Mouse (Mus musculus) MEL (cell line): ENCODE measurements at regions not wholly inside any gene's neighbourhood (a gene's known extent, or its start where the extent isn't known, plus 50 kb on each side); places are given as distances from the start of the nearest gene placed in this dataset.

ENCODE experiments used
- DNase-seq: peaks from one replicate; pipeline ENCODE4 v3.0.0; 2011; ENCODE audit warnings: low read depth, low spot score
- H3K27ac ChIP-seq: 2 replicates; pipeline ENCODE4 v1.5.1; 2012; ENCODE audit warnings: low read depth, mild to moderate bottlenecking, control low read depth, low read length, moderate library complexity; ENCODE audit not compliant: control insufficient read depth
- H3K27me3 ChIP-seq, 2 experiments: fragments of 150-350 bp in 1 of 2; sonication (generic) in 1 of 2; 2 replicates each; pipeline ENCODE4 v1.6.1; 2012; ENCODE audit warnings: low read length in 2 of 2, mild to moderate bottlenecking in 2 of 2, improper control_type of control experiment in 1 of 2, moderate library complexity in 1 of 2; ENCODE audit not compliant: insufficient read depth in 2 of 2, control insufficient read depth in 1 of 2
- H3K36me3 ChIP-seq, 2 experiments: 2 replicates each; pipeline ENCODE4 v1.6.1; 2012 to 2014; ENCODE audit warnings: low read length in 2 of 2, improper control_type of control experiment in 1 of 2, inconsistent platforms in 1 of 2, mild to moderate bottlenecking in 1 of 2; ENCODE audit not compliant: insufficient read depth in 2 of 2, control insufficient read depth in 1 of 2
- H3K4me1 ChIP-seq, 2 experiments: fragments of 150-350 bp in 1 of 2; sonication (generic) in 1 of 2; 2 replicates each; pipeline ENCODE4 v1.6.1; 2012; ENCODE audit warnings: low read length in 2 of 2, improper control_type of control experiment in 1 of 2, mild to moderate bottlenecking in 1 of 2; ENCODE audit not compliant: insufficient read depth in 2 of 2, control insufficient read depth in 1 of 2
- H3K4me3 ChIP-seq, 2 experiments: fragments of 150-350 bp in 1 of 2; sonication (generic) in 1 of 2; 2 replicates each; pipeline ENCODE4 v1.5.1; 2012; ENCODE audit warnings: low read depth in 2 of 2, low read length in 2 of 2, mild to moderate bottlenecking in 2 of 2, moderate library complexity in 2 of 2, control low read depth in 1 of 2, improper control_type of control experiment in 1 of 2; ENCODE audit not compliant: control insufficient read depth in 1 of 2, insufficient read depth in 1 of 2
- H3K79me2 ChIP-seq: 2 replicates; pipeline ENCODE4 v1.6.1; 2012; ENCODE audit warnings: mild to moderate bottlenecking, low read length, moderate library complexity; ENCODE audit not compliant: control insufficient read depth, poor library complexity, insufficient read depth
- H3K9ac ChIP-seq: 2 replicates; pipeline ENCODE4 v1.6.1; 2012; ENCODE audit warnings: low read depth, mild to moderate bottlenecking, control low read depth, low read length, moderate library complexity; ENCODE audit not compliant: control insufficient read depth, poor library complexity, severe bottlenecking
- H3K9me3 ChIP-seq: fragments of 150-350 bp; sonication (generic); replicated peaks from 2 replicates; pipeline ENCODE4 v1.6.1; 2012; ENCODE audit warnings: mild to moderate bottlenecking, low read length, improper control_type of control experiment, moderate library complexity; ENCODE audit not compliant: insufficient read depth
- BHLHE40 ChIP-seq: IDR thresholded peaks from 2 replicates; pipeline ENCODE4 v1.6.1; 2012; ENCODE audit warnings: low read depth, mild to moderate bottlenecking, inconsistent platforms, low read length, improper control_type of control experiment, borderline replicate concordance
- CHD2 ChIP-seq: IDR thresholded peaks from 2 replicates; pipeline ENCODE4 v1.6.1; 2011; ENCODE audit warnings: low read length, improper control_type of control experiment
- CTCF ChIP-seq, 3 experiments: IDR thresholded peaks in 2 of 3; conservative IDR thresholded peaks in 1 of 3; 2 replicates each; pipeline ENCODE4 v1.5.1; 2011 to 2012; ENCODE audit warnings: low read length in 3 of 3, low read depth in 2 of 3, mild to moderate bottlenecking in 2 of 3, improper control_type of control experiment in 1 of 3, inconsistent platforms in 1 of 3, mixed read lengths in 1 of 3, moderate library complexity in 1 of 3; ENCODE audit not compliant: control insufficient read depth in 1 of 3, insufficient read depth in 1 of 3, poor library complexity in 1 of 3, severe bottlenecking in 1 of 3
- E2F4 ChIP-seq: IDR thresholded peaks from 2 replicates; pipeline ENCODE4 v1.6.1; 2011; ENCODE audit warnings: low read depth, low read length, improper control_type of control experiment, borderline replicate concordance
- ETS1 ChIP-seq: IDR thresholded peaks from 2 replicates; pipeline ENCODE4 v1.6.1; 2012; ENCODE audit warnings: low read depth, mild to moderate bottlenecking, inconsistent platforms, low read length, improper control_type of control experiment, moderate library complexity
- GABPA ChIP-seq: IDR thresholded peaks from 2 replicates; pipeline ENCODE4 v1.6.1; 2012; ENCODE audit warnings: low read depth, mild to moderate bottlenecking, inconsistent platforms, low read length, improper control_type of control experiment, moderate library complexity
- HCFC1 ChIP-seq: IDR thresholded peaks from 2 replicates; pipeline ENCODE4 v1.6.1; 2012; ENCODE audit warnings: low read depth, mild to moderate bottlenecking, inconsistent platforms, low read length, improper control_type of control experiment, moderate library complexity
- JUND ChIP-seq: IDR thresholded peaks from 2 replicates; pipeline ENCODE4 v1.6.1; 2011; ENCODE audit warnings: low read depth, mild to moderate bottlenecking, improper control_type of control experiment, low read length
- MEF2A ChIP-seq: IDR thresholded peaks from 2 replicates; pipeline ENCODE4 v1.6.1; 2014; ENCODE audit warnings: low read depth, mild to moderate bottlenecking, inconsistent platforms, low read length, improper control_type of control experiment; ENCODE audit not compliant: poor library complexity, insufficient replicate concordance, severe bottlenecking; ENCODE audit errors: extremely low read depth
- MXI1 ChIP-seq: IDR thresholded peaks from 2 replicates; pipeline ENCODE4 v1.6.1; 2011; ENCODE audit warnings: mild to moderate bottlenecking, low read depth, low read length, improper control_type of control experiment
- NELFE ChIP-seq: IDR thresholded peaks from 2 replicates; pipeline ENCODE4 v1.6.1; 2011; ENCODE audit warnings: low read depth, low read length, improper control_type of control experiment
- NRF1 ChIP-seq: IDR thresholded peaks from 2 replicates; pipeline ENCODE4 v1.6.1; 2014; ENCODE audit warnings: low read depth, mild to moderate bottlenecking, inconsistent platforms, low read length, improper control_type of control experiment, moderate library complexity; ENCODE audit not compliant: poor library complexity, insufficient read depth, severe bottlenecking
- POLR2A ChIP-seq, 2 experiments: IDR thresholded peaks; 2 replicates each; pipeline ENCODE4 v1.6.1; 2011 to 2012; ENCODE audit warnings: low read length in 2 of 2, mild to moderate bottlenecking in 2 of 2, control low read depth in 1 of 2, improper control_type of control experiment in 1 of 2, low read depth in 1 of 2, moderate library complexity in 1 of 2; ENCODE audit not compliant: control insufficient read depth in 1 of 2, insufficient read depth in 1 of 2, poor library complexity in 1 of 2
- POLR2AphosphoS2 ChIP-seq: IDR thresholded peaks from 2 replicates; pipeline ENCODE4 v1.6.1; 2011; ENCODE audit warnings: low read length, improper control_type of control experiment
- POLR2AphosphoS5 ChIP-seq: IDR thresholded peaks from 2 replicates; pipeline ENCODE4 v1.6.1; 2012; ENCODE audit warnings: low read depth, borderline replicate concordance, mild to moderate bottlenecking, inconsistent platforms, low read length, moderate library complexity, mixed read lengths
- RAD21 ChIP-seq: IDR thresholded peaks from 2 replicates; pipeline ENCODE4 v1.6.1; 2011; ENCODE audit warnings: mild to moderate bottlenecking, low read depth, low read length, improper control_type of control experiment
- RCOR1 ChIP-seq: IDR thresholded peaks from 2 replicates; pipeline ENCODE4 v1.6.1; 2012; ENCODE audit warnings: low read depth, mild to moderate bottlenecking, inconsistent platforms, low read length, improper control_type of control experiment
- TAL1 ChIP-seq: IDR thresholded peaks from 2 replicates; pipeline ENCODE4 v1.6.1; 2012; ENCODE audit warnings: mild to moderate bottlenecking, inconsistent platforms, low read length, moderate library complexity, mixed read lengths
- USF1 ChIP-seq: IDR thresholded peaks from 2 replicates; pipeline ENCODE4 v1.6.1; 2014; ENCODE audit warnings: low read depth, mild to moderate bottlenecking, inconsistent platforms, low read length, improper control_type of control experiment, moderate library complexity
- ZC3H11A ChIP-seq: IDR thresholded peaks from 2 replicates; pipeline ENCODE4 v1.6.1; 2012; ENCODE audit warnings: low read depth, mild to moderate bottlenecking, inconsistent platforms, low read length, improper control_type of control experiment
- ZKSCAN1 ChIP-seq: IDR thresholded peaks from 2 replicates; pipeline ENCODE4 v1.6.1; 2012; ENCODE audit warnings: low read depth, mild to moderate bottlenecking, inconsistent platforms, low read length, improper control_type of control experiment, moderate library complexity
- ZMIZ1 ChIP-seq: IDR thresholded peaks from 2 replicates; pipeline ENCODE4 v1.6.1; 2012; ENCODE audit warnings: low read depth, mild to moderate bottlenecking, inconsistent platforms, low read length, improper control_type of control experiment, moderate library complexity
- ZNF384 ChIP-seq: IDR thresholded peaks from 2 replicates; pipeline ENCODE4 v1.6.1; 2012; ENCODE audit warnings: low read depth, mild to moderate bottlenecking, inconsistent platforms, low read length, improper control_type of control experiment

- DNase-seq, result no peak
- TF ChIP-seq E2F4 (no peak), POLR2A (IDR thresholded peaks at IDR 0.05; ENCODE audit: control insufficient read depth in 1 of 2, insufficient read depth in 1 of 2, low read depth in 1 of 2, low read length in 2 of 2, poor library complexity in 1 of 2) (no peak), MEF2A (no peak), ZMIZ1 (no peak), RCOR1 (no peak), CTCF (IDR thresholded peaks at IDR 0.05 in 2 of 3, conservative IDR thresholded peaks at IDR 0.05 in 1 of 3; ENCODE audit: control insufficient read depth in 1 of 3, insufficient read depth in 1 of 3, low read depth in 2 of 3, low read length in 3 of 3, poor library complexity in 1 of 3, severe bottlenecking in 1 of 3) (no peak), ZNF384 (no peak), ETS1 (no peak), POLR2AphosphoS2 (no peak), RAD21 (no peak), NRF1 (no peak), CHD2 (no peak)
- no peak overlapping the region for H3K9ac ChIP-seq
Observed at GRCm38 (mm10) chr9:51661911-51662310, 103.2 kb upstream of the Arhgap20 start.

GRCm38 (mm10) chr9:51664353-51664752 lies 100.8 kb upstream of the Arhgap20 start:
- no peak overlapping the region for H3K27ac ChIP-seq
- H3K9ac ChIP-seq, result no peak overlapping the region
- no peaks in the 10 kb centered on the region for H3K9me3 ChIP-seq
- DNase-seq, result no peak
- no peak overlapping the region for H3K4me3 ChIP-seq
- no peaks in the 10 kb centered on the region for H3K27me3 ChIP-seq
- no peaks in the 10 kb centered on the region for H3K4me1 ChIP-seq
- H3K79me2 ChIP-seq, result no peaks in the 10 kb centered on the region
- no peak for TF ChIP-seq POLR2A (IDR thresholded peaks at IDR 0.05; ENCODE audit: control insufficient read depth in 1 of 2, insufficient read depth in 1 of 2, low read depth in 1 of 2, low read length in 2 of 2, poor library complexity in 1 of 2)
- TF ChIP-seq, all 39 proteins: peak for 0
- no peaks in the 10 kb centered on the region for H3K36me3 ChIP-seq

More at GRCm38 (mm10) chr9:51661911-51662310, 103.2 kb upstream of the Arhgap20 start:
- Histone ChIP-seq H3K9me3 (no peaks in the 10 kb centered on the region), H3K4me1 (no peaks in the 10 kb centered on the region), H3K79me2 (no peaks in the 10 kb centered on the region), H3K4me3 (no peak overlapping the region), H3K36me3 (no peaks in the 10 kb centered on the region), H3K27ac (no peak overlapping the region), H3K27me3 (no peaks in the 10 kb centered on the region)

GRCm38 (mm10) chr9:51664876-51665275 lies 100.3 kb upstream of the Arhgap20 start:
- Histone ChIP-seq H3K36me3 (no peaks in the 10 kb centered on the region), H3K79me2 (no peaks in the 10 kb centered on the region), H3K27me3 (no peaks in the 10 kb centered on the region), H3K9me3 (no peaks in the 10 kb centered on the region), H3K4me3 (no peak overlapping the region), H3K9ac (no peak overlapping the region), H3K27ac (no peak overlapping the region), H3K4me1 (no peaks in the 10 kb centered on the region)
- DNase-seq, result no peak
- TF ChIP-seq MXI1, result no peak
- TF ChIP-seq ZC3H11A, result no peak
- no peak for TF ChIP-seq POLR2AphosphoS5
- TF ChIP-seq ETS1, result no peak
- TF ChIP-seq POLR2A (IDR thresholded peaks at IDR 0.05; ENCODE audit: control insufficient read depth in 1 of 2, insufficient read depth in 1 of 2, low read depth in 1 of 2, low read length in 2 of 2, poor library complexity in 1 of 2), result no peak
- no peak for TF ChIP-seq E2F4
- no peak for TF ChIP-seq ZKSCAN1
- TF ChIP-seq POLR2AphosphoS2, result no peak
- no peak for TF ChIP-seq MEF2A
- no peak for TF ChIP-seq GABPA
- no peak for TF ChIP-seq HCFC1
- TF ChIP-seq TAL1, result no peak
- no peak for TF ChIP-seq BHLHE40
- TF ChIP-seq JUND, result no peak
- TF ChIP-seq USF1, result no peak
- TF ChIP-seq NELFE, result no peak
